Mouse (Mus musculus) lung, postnatal 0 days (tissue): Measurements from ENCODE around the gene Gm38392.

Experiments
- CTCF ChIP-seq: IDR thresholded peaks from 2 replicates; pipeline ENCODE4 v1.5.1; 2016; ENCODE audit warnings: antibody characterized with exemption, mild to moderate bottlenecking
- EP300 ChIP-seq: IDR thresholded peaks from 2 replicates; pipeline ENCODE4 v1.6.1; 2016; ENCODE audit warnings: antibody characterized with exemption, mild to moderate bottlenecking, control low read depth

DNA sequence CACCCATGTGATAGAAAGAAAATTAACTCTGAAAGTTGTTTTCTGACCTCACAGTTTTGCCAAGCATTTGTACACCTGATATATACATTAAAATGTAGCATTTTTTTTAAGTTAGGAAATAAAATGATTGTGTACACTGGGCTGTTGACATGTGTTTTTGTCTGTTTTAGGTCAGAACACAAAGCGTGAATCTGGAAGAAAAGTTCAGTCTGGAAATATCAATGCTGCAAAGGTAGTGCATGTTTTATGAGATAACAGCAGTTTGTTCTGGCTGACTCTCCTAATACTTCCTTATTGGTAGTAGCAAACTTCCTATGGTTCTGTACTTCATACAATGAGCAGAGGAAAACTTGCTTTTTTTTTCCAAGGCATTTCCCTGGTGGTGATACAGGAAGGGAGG lies 12.2 kb upstream of the Gm38392 start:
- no peak for TF ChIP-seq CTCF
- no peak for TF ChIP-seq EP300
